Mouse (Mus musculus): ENCODE data around the gene Panx1.

- no peak for TF ChIP-seq POLR2A (IDR thresholded peaks at IDR 0.05; ENCODE audit: borderline replicate concordance, insufficient read depth, low read length)
- TF ChIP-seq CTCF (IDR thresholded peaks at IDR 0.05; ENCODE audit: borderline replicate concordance, insufficient read depth, low read depth, low read length) = no peak
These were observed 8.5 kb downstream of the Panx1 start for GRCm38 (mm10) chr9:15036807-15037206.

Measured in cerebellum, adult 2 months (tissue).